Comparison of ENCODE assay signal across 26 mouse cellular contexts in genomic region chr5:33527750-33528149, GRCm38 (mm10).
A peak's percentile ranks its signal among the peaks of the same experiment; 100 is the strongest.
DNase-seq lines count a peak whose midpoint lies in the region; ATAC-seq lines count a peak whose summit lies in the region.
"Had no signal": no experiment of that assay in that cellular context is flagged by ENCODE, and none has a peak within 500 bp of the region (broad histone marks: within the 10 kb centered on the region; RNA-seq: fewer than 3 reads in every experiment).

No protein-coding gene starts in this region.

- H3K27me3 ChIP-seq in hindbrain, embryonic 16.5 days (replicated peaks; ENCODE audit: control insufficient read depth, insufficient read depth, low read length), result peaks cover 7% of the 10 kb centered on the region
- H3K27me3 ChIP-seq in hindbrain, embryonic 10.5 days (ENCODE audit: insufficient read depth, poor library complexity, severe bottlenecking), result peaks cover 36% of the 10 kb centered on the region
- H3K27me3 ChIP-seq in limb, embryonic 12.5 days, result peaks cover 78% of the 10 kb centered on the region
- peaks cover 92% of the 10 kb centered on the region for H3K27me3 ChIP-seq in limb, embryonic 10.5 days (ENCODE audit: low read depth, poor library complexity, severe bottlenecking)
- H3K27me3 ChIP-seq in neural tube, embryonic 14.5 days (ENCODE audit: control insufficient read depth, insufficient read depth, low read length), result peaks cover 3% of the 10 kb centered on the region; the same call in 1 of the 2 replicates
- H3K27me3 ChIP-seq in neural tube, embryonic 15.5 days (replicated peaks), result peaks cover 55% of the 10 kb centered on the region
- H3K27me3 ChIP-seq: CH12.LX had no signal

- H3K36me3 ChIP-seq in hindbrain, embryonic 16.5 days (ENCODE audit: control insufficient read depth, insufficient read depth, low read length), result no peaks in the 10 kb centered on the region
- no peaks in the 10 kb centered on the region for H3K36me3 ChIP-seq in hindbrain, embryonic 10.5 days
- H3K36me3 ChIP-seq in limb, embryonic 12.5 days, result no peaks in the 10 kb centered on the region
- H3K36me3 ChIP-seq in limb, embryonic 10.5 days, result no peaks in the 10 kb centered on the region
- H3K36me3 ChIP-seq in neural tube, embryonic 14.5 days (ENCODE audit: control insufficient read depth, insufficient read depth, low read length), result no peaks in the 10 kb centered on the region
- H3K36me3 ChIP-seq in neural tube, embryonic 15.5 days, result no peaks in the 10 kb centered on the region
- H3K36me3 ChIP-seq: embryonic facial prominence, embryonic 13.5 days; embryonic facial prominence, embryonic 15.5 days; forebrain, embryonic 10.5 days; forebrain, embryonic 12.5 days had no signal

- H3K9ac ChIP-seq in hindbrain, embryonic 16.5 days (ENCODE audit: low read depth, low read length), result no peak overlapping the region
- no peak overlapping the region for H3K9ac ChIP-seq in limb, embryonic 12.5 days (replicated peaks)
- H3K9ac ChIP-seq in neural tube, embryonic 14.5 days (replicated peaks; ENCODE audit: low read depth, low read length), result no peak overlapping the region
- H3K9ac ChIP-seq in neural tube, embryonic 15.5 days (replicated peaks), result no peak overlapping the region
- H3K9ac ChIP-seq: embryonic facial prominence, embryonic 13.5 days; embryonic facial prominence, embryonic 15.5 days; forebrain, embryonic 12.5 days had no signal

- H3K4me1 ChIP-seq in hindbrain, embryonic 16.5 days (ENCODE audit: control insufficient read depth, insufficient read depth, low read depth, low read length), result peaks cover 7% of the 10 kb centered on the region
- peaks cover 26% of the 10 kb centered on the region for H3K4me1 ChIP-seq in hindbrain, embryonic 10.5 days (replicated peaks)
- H3K4me1 ChIP-seq in limb, embryonic 12.5 days (replicated peaks), result peaks cover 18% of the 10 kb centered on the region
- H3K4me1 ChIP-seq in limb, embryonic 10.5 days, result peaks cover 32% of the 10 kb centered on the region
- H3K4me1 ChIP-seq in neural tube, embryonic 14.5 days (ENCODE audit: control insufficient read depth, insufficient read depth, low read length), result no peaks in the 10 kb centered on the region
- H3K4me1 ChIP-seq in neural tube, embryonic 15.5 days, result peaks cover 19% of the 10 kb centered on the region
- H3K4me1 ChIP-seq: embryonic facial prominence, embryonic 15.5 days had no signal

- ATAC-seq in hindbrain, embryonic 16.5 days, result peak; percentile 17; the same call in 1 of the 2 replicates
- 0 out of 2 replicates have a peak, but pooled peaks have one; percentile 50 for ATAC-seq in limb, embryonic 12.5 days (ENCODE audit: insufficient number of reproducible peaks, insufficient read depth, low FRiP score, low TSS enrichment, low read depth)
- ATAC-seq in neural tube, embryonic 14.5 days (ENCODE audit: low read depth), result peak; percentile 19; the same call in 1 of the 2 replicates
- no peak for ATAC-seq in neural tube, embryonic 15.5 days (ENCODE audit: low FRiP score)
- ATAC-seq: CD4-positive, CD25-positive, alpha-beta regulatory T cell, adult 4 months; forebrain, embryonic 14.5 days; forebrain, embryonic 16.5 days had no signal

- no peak for DNase-seq in hindbrain, embryonic 10.5 days (ENCODE audit: low spot score)
- no peak for DNase-seq in limb, embryonic 10.5 days (ENCODE audit: low spot score)
- DNase-seq: adrenal gland, adult 2 months; adrenal gland, postnatal 10 days; adrenal gland, postnatal 25 days; B cell, adult 2 months; cerebellum, adult 11 months; cerebellum, adult 18-20 months; cerebellum, adult 8-10 months; cerebellum, adult 9-11 months; cerebellum, postnatal 14 days; cerebellum, postnatal 36 days; embryo, embryonic 11 days had no signal

- 69% methylated on average over 10 of the region's 10 CpGs for WGBS in hindbrain, embryonic 16.5 days
- WGBS in hindbrain, embryonic 10.5 days, result 80% methylated on average over 10 of the region's 10 CpGs
- WGBS in limb, embryonic 12.5 days, result 31% methylated on average over 10 of the region's 10 CpGs
- WGBS in limb, embryonic 10.5 days, result 44% methylated on average over 10 of the region's 10 CpGs
- WGBS in neural tube, embryonic 14.5 days, result 52% methylated on average over 10 of the region's 10 CpGs
- WGBS in neural tube, embryonic 15.5 days, result 47% methylated on average over 10 of the region's 10 CpGs

- no peak overlapping the region for H3K27ac ChIP-seq in hindbrain, embryonic 16.5 days (ENCODE audit: low read depth, low read length)
- no peak overlapping the region for H3K27ac ChIP-seq in hindbrain, embryonic 10.5 days
- H3K27ac ChIP-seq in limb, embryonic 12.5 days, result no peak overlapping the region
- no peak overlapping the region for H3K27ac ChIP-seq in limb, embryonic 10.5 days
- H3K27ac ChIP-seq in neural tube, embryonic 14.5 days (ENCODE audit: low read depth, low read length), result no peak overlapping the region
- no peak overlapping the region for H3K27ac ChIP-seq in neural tube, embryonic 15.5 days (replicated peaks)
- H3K27ac ChIP-seq: embryonic facial prominence, embryonic 13.5 days; embryonic facial prominence, embryonic 15.5 days; forebrain, embryonic 10.5 days; forebrain, embryonic 12.5 days had no signal

- no peak overlapping the region for H3K4me3 ChIP-seq in hindbrain, embryonic 16.5 days (ENCODE audit: low read length)
- H3K4me3 ChIP-seq in hindbrain, embryonic 10.5 days, result no peak overlapping the region
- H3K4me3 ChIP-seq in limb, embryonic 12.5 days (replicated peaks), result no peak overlapping the region
- no peak overlapping the region for H3K4me3 ChIP-seq in limb, embryonic 10.5 days
- H3K4me3 ChIP-seq in neural tube, embryonic 14.5 days (ENCODE audit: low read depth, low read length), result no peak overlapping the region
- H3K4me3 ChIP-seq in neural tube, embryonic 15.5 days (replicated peaks), result no peak overlapping the region
- H3K4me3 ChIP-seq: embryonic facial prominence, embryonic 13.5 days; embryonic facial prominence, embryonic 15.5 days; erythroblast, embryonic 14.5 days; forebrain, embryonic 10.5 days; forebrain, embryonic 12.5 days had no signal

- H3K4me2 ChIP-seq in hindbrain, embryonic 16.5 days (ENCODE audit: low read length), result no peak overlapping the region
- H3K4me2 ChIP-seq in limb, embryonic 12.5 days, result no peak overlapping the region
- H3K4me2 ChIP-seq in neural tube, embryonic 14.5 days (ENCODE audit: low read depth, low read length), result no peak overlapping the region
- H3K4me2 ChIP-seq in neural tube, embryonic 15.5 days, result no peak overlapping the region
- H3K4me2 ChIP-seq: embryonic facial prominence, embryonic 13.5 days; embryonic facial prominence, embryonic 15.5 days; forebrain, embryonic 12.5 days had no signal

- H3K9me3 ChIP-seq in hindbrain, embryonic 16.5 days (ENCODE audit: control insufficient read depth, low read length), result no peaks in the 10 kb centered on the region
- H3K9me3 ChIP-seq in hindbrain, embryonic 10.5 days, result 0 out of 2 replicates have a peak, but pooled peaks cover 3% of the 10 kb centered on the region
- H3K9me3 ChIP-seq in limb, embryonic 12.5 days, result no peaks in the 10 kb centered on the region
- no peaks in the 10 kb centered on the region for H3K9me3 ChIP-seq in limb, embryonic 10.5 days (replicated peaks)
- H3K9me3 ChIP-seq in neural tube, embryonic 14.5 days (ENCODE audit: control insufficient read depth, low read length), result no peaks in the 10 kb centered on the region
- H3K9me3 ChIP-seq in neural tube, embryonic 15.5 days (replicated peaks), result no peaks in the 10 kb centered on the region
- H3K9me3 ChIP-seq: embryonic facial prominence, embryonic 13.5 days; embryonic facial prominence, embryonic 15.5 days; forebrain, embryonic 10.5 days; forebrain, embryonic 12.5 days had no signal
